Mouse (Mus musculus) brain, adult 10 weeks (tissue): ENCODE results near the gene Vmn2r33. TPM values are rescaled to one million over a fixed set of nuclear protein-coding genes. Genes with fewer than 3 reads are reported as not detected.

ENCODE experiments used
- polyA plus RNA-seq: library from polyadenylated mRNA; stranded (reverse); fragments of 350-450 nt; fragmentation: Illumina TruSeq; extraction: RNeasy Lipid Tissue Mini Kit (QIAGEN cat#74804); gene quantifications from one replicate; pipeline ENCODE4 v1.2.3, GENCODE M21; 2015; ENCODE audit warnings: low read depth, low replicate concordance

Vmn2r33 gene
- not detected for polyA plus RNA-seq

GRCm38 (mm10) chr7:7566686-7567085 lies at the start of gene Vmn2r33:
TSS of gene Vmn2r33 (minus strand) at chr7:7566786.

Other genes with a start within 250 kb of the Vmn2r33 start
- gene Vmn2r30, start 229.2 kb downstream of the Vmn2r33 start, polyA plus RNA-seq = 0.04 TPM
- not detected for gene Gm45783, start 192.2 kb downstream of the Vmn2r33 start, polyA plus RNA-seq
- gene Vmn2r31, start 167.1 kb downstream of the Vmn2r33 start, polyA plus RNA-seq = not detected
- gene Vmn2r32, start 86.8 kb downstream of the Vmn2r33 start, polyA plus RNA-seq = not detected
- not detected for gene Vmn2r34, start 122.7 kb upstream of the Vmn2r33 start, polyA plus RNA-seq